ENCODE assay signal across 9 mouse cellular contexts in the genomic region with DNA sequence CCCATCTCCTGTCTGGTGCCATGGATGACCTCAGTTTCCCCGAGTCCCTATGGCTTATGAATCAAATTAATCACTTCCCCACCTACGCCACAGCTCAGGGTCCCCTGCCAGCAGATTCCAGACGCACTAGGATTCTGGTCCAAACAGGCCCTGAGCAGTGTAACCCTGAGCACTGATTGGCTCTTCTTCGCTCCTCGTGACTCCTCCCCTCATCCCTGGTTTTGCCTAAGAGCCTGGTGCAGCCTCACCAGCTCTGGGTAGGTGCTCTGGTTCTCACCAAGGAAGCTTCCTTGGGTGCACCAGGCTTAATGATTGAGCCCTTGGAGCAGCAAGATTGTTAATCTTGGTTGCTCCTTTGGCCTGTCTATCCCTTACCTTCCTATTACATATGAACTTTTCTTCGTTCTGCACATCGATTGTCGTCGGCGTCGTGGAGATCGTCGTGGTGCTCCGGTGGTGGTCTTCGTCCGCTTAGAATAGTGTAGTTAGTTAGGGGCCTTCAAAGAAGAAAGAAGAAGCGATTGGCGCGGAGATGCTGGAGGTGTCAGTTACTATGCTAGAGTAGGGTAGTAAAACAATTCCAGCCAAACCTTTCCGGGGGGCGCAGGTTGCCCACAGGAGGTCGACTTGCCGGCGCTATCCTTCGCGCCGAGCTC. TPM values are rescaled to one million over a fixed set of nuclear protein-coding genes. Genes with fewer than 3 reads are reported as not detected.
A peak's percentile ranks its signal among the peaks of the same experiment; 100 is the strongest.
DNase-seq lines count a peak whose midpoint lies in the region; ATAC-seq and TF ChIP-seq lines count a peak whose summit lies in the region.
"Had no signal": no experiment of that assay in that cellular context is flagged by ENCODE, and none has a peak within 500 bp of the region (broad histone marks: within the 10 kb centered on the region; RNA-seq: fewer than 3 reads in every experiment).

A gene (plus strand): TSS at position 256 of the 656 bp plus-strand sequence.

- no peaks in the 10 kb centered on the region for H3K4me1 ChIP-seq in ES-Bruce4 (ENCODE audit: control insufficient read depth, insufficient read depth, low read length)
- H3K4me1 ChIP-seq in forebrain, embryonic 16.5 days (replicated peaks; ENCODE audit: control insufficient read depth, insufficient read depth, low read length): 0 out of 2 replicates have a peak, but pooled peaks cover 3% of the 10 kb centered on the region
- no peaks in the 10 kb centered on the region for H3K4me1 ChIP-seq in stomach, embryonic 15.5 days

- peak within 1 kb of the TSS; percentile 73 for H3K4me2 ChIP-seq in forebrain, embryonic 16.5 days (ENCODE audit: low read length)
- H3K4me2 ChIP-seq in stomach, embryonic 15.5 days: peak within 1 kb of the TSS; percentile 51

- no peak for TF ChIP-seq EP300 in ES-Bruce4 (IDR thresholded peaks at IDR 0.05; ENCODE audit: insufficient read depth, low read depth, low read length)

- no peak for TF ChIP-seq CTCF in ES-Bruce4 (IDR thresholded peaks at IDR 0.05; ENCODE audit: low read depth, low read length)

- no peaks in the 10 kb centered on the region for H3K36me3 ChIP-seq in ES-Bruce4 (ENCODE audit: control insufficient read depth, insufficient read depth, low read length, poor library complexity, severe bottlenecking)
- H3K36me3 ChIP-seq in forebrain, embryonic 16.5 days (ENCODE audit: control insufficient read depth, insufficient read depth): no peaks in the 10 kb centered on the region
- H3K36me3 ChIP-seq in stomach, embryonic 15.5 days: no peaks in the 10 kb centered on the region

- intact Hi-C loops in left cerebral cortex, postnatal 25 days (cut with DNase I): no loop called here

- H3K27me3 ChIP-seq in ES-Bruce4 (ENCODE audit: control insufficient read depth, insufficient read depth, low read length, poor library complexity, severe bottlenecking): no peaks in the 10 kb centered on the region
- no peaks in the 10 kb centered on the region; the same call in 1 of the 2 replicates for H3K27me3 ChIP-seq in forebrain, embryonic 16.5 days (replicated peaks; ENCODE audit: control insufficient read depth, insufficient read depth, low read length)
- H3K27me3 ChIP-seq in stomach, embryonic 15.5 days (replicated peaks): 0 out of 2 replicates have a peak, but pooled peaks cover 8% of the 10 kb centered on the region

- TF ChIP-seq POLR2A in ES-Bruce4 (IDR thresholded peaks at IDR 0.05; ENCODE audit: insufficient read depth, low read length): no peak

- ATAC-seq in frontal cortex, adult (ENCODE audit: low TSS enrichment): peak; percentile 85
- ATAC-seq in forebrain, embryonic 16.5 days: peak; percentile 89
- no peak for ATAC-seq in stomach, embryonic 15.5 days (ENCODE audit: insufficient read depth, low FRiP score, low read depth)

- H3K4me3 ChIP-seq in ES-Bruce4 (ENCODE audit: low read depth, low read length): peak within 1 kb of the TSS; percentile 43
- peak within 1 kb of the TSS; percentile 48 for H3K4me3 ChIP-seq in forebrain, embryonic 16.5 days (replicated peaks; ENCODE audit: low read length)
- H3K4me3 ChIP-seq in stomach, embryonic 15.5 days (replicated peaks): peak within 1 kb of the TSS; percentile 23

- no peak within 1 kb of the TSS for H3K9ac ChIP-seq in ES-Bruce4 (ENCODE audit: low read depth, poor library complexity, severe bottlenecking)
- peak within 1 kb of the TSS; percentile 47 for H3K9ac ChIP-seq in forebrain, embryonic 16.5 days (replicated peaks; ENCODE audit: low read depth, low read length)
- H3K9ac ChIP-seq in stomach, embryonic 15.5 days: no peak within 1 kb of the TSS

- 17% methylated on average over 27 of the region's 27 CpGs for WGBS in forebrain, embryonic 16.5 days
- 28% methylated on average over 27 of the region's 27 CpGs for WGBS in stomach, embryonic 15.5 days

- DNase-seq in frontal cortex, postnatal 36 days (ENCODE audit: low spot score in 2 of 2): no peak
- peak; percentile 14 to 24 for DNase-seq in left cerebral cortex, postnatal 25 days (ENCODE audit: low spot score in 2 of 2)
- no peak for DNase-seq in lung, postnatal 10 days
- DNase-seq in cerebellum, adult 9-11 months: no peak

- no peaks in the 10 kb centered on the region for H3K9me3 ChIP-seq in ES-Bruce4 (replicated peaks; ENCODE audit: control insufficient read depth, insufficient read depth, low read length, poor library complexity, severe bottlenecking)
- H3K9me3 ChIP-seq in forebrain, embryonic 16.5 days (ENCODE audit: control insufficient read depth, low read length): no peaks in the 10 kb centered on the region
- H3K9me3 ChIP-seq in stomach, embryonic 15.5 days: no peaks in the 10 kb centered on the region

- no peak within 1 kb of the TSS for H3K27ac ChIP-seq in ES-Bruce4 (ENCODE audit: insufficient read depth, low read length)
- no peak within 1 kb of the TSS for H3K27ac ChIP-seq in forebrain, embryonic 16.5 days (ENCODE audit: low read length)
- no peak within 1 kb of the TSS for H3K27ac ChIP-seq in stomach, embryonic 15.5 days

RNA-seq across cellular contexts. Expression of the gene that starts here (rescaled TPM):
- not detected in 2 replicates for polyA plus RNA-seq in ES-Bruce4 (2011; ENCODE audit: insufficient read depth, insufficient read length, low read depth, missing spikeins)
- polyA plus RNA-seq in forebrain, embryonic 16.5 days (2015; fragmentation: Nextera tagmentation; extraction: Ambion mirVana): 4.0 and 5.6 TPM in 2 replicates
- total RNA-seq in left cerebral cortex, postnatal 25 days (2021): 10 to 100 TPM; 27.1 to 42.8 TPM
- polyA plus RNA-seq in stomach, embryonic 15.5 days (2015; fragmentation: Nextera tagmentation; extraction: Ambion mirVana): not detected in 2 replicates
- polyA plus RNA-seq: spleen, adult 2 months had no signal

Comparison
In these comparisons a context has a peak if more than half of its experiments do, and no peak if none do; other contexts are left out.
1. DNase-seq: peak in left cerebral cortex, postnatal 25 days (2 of 2); none in frontal cortex, postnatal 36 days (0 of 2), lung, postnatal 10 days (single experiment) and cerebellum, adult 9-11 months (single experiment).
2. Peak in every context shown above with its lines, with median percentiles within 50 percentile points of each other: H3K4me3 ChIP-seq.